Mouse (Mus musculus) cortical plate, adult 2 months (tissue): Measurements from ENCODE around the gene Vmp1.

Experiments
- CTCF ChIP-seq: fragments of 200-500 bp; IDR thresholded peaks from 2 replicates; pipeline ENCODE4 v1.5.1; 2011; ENCODE audit warnings: mild to moderate bottlenecking, control low read depth, low read length; ENCODE audit not compliant: insufficient read depth; ENCODE audit errors: extremely low read depth
- POLR2A ChIP-seq: fragments of 200-500 bp; IDR thresholded peaks from 2 replicates; pipeline ENCODE4 v1.6.1; 2011; ENCODE audit warnings: mild to moderate bottlenecking, low read length, control low read depth; ENCODE audit not compliant: insufficient read depth; ENCODE audit errors: extremely low read depth

- TF ChIP-seq POLR2A (no peak), CTCF (no peak)
Measured at GRCm38 (mm10) chr11:86611991-86612390, 71.6 kb downstream of the Vmp1 start.
